Mouse (Mus musculus): ENCODE data around the gene 5730522E02Rik. TPM values are rescaled to one million over a fixed set of nuclear protein-coding genes. Genes with fewer than 3 reads are reported as not detected.

The 5730522E02Rik gene
- polyA plus RNA-seq, 1 experiment from 2014 or later = not detected

- Histone ChIP-seq H3K4me3 (ENCODE audit: inconsistent target) (no peak overlapping the region), H3K79me2 (ENCODE audit: inconsistent target) (no peaks in the 10 kb centered on the region), H3K27ac (no peak overlapping the region), H3K36me3 (ENCODE audit: inconsistent target) (no peaks in the 10 kb centered on the region)
- 66% methylated on average over 6 of the region's 6 CpGs for WGBS (ENCODE audit: missing documents)
Measured at GRCm38 (mm10) chr11:25747098-25747862, 463.3 kb downstream of the 5730522E02Rik start.

DNA sequence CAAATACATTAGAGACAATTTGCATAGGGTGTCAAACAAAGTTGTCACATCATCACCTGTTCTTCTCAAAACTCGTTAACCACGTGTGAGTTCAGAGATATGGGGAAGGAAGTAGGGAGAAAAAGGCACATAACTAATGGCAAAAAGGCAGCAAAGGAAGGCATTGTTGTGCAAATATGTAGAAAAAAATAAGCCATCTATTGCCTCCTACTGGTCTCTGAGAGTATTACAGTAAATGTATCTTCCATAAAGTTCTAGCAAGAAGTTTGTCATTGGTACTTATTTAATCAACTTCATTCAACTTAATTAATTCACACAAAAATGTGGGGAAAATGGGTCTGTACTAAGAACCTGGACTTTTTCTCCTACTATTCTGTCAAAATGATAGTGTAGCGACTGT lies 466.9 kb downstream of the 5730522E02Rik start:
- no peaks in the 10 kb centered on the region for H3K79me2 ChIP-seq (ENCODE audit: inconsistent target)
- WGBS (ENCODE audit: missing documents) = 54% methylated on average over 3 of the region's 3 CpGs
- H3K4me3 ChIP-seq (ENCODE audit: inconsistent target) = no peak overlapping the region
- no peaks in the 10 kb centered on the region for H3K36me3 ChIP-seq (ENCODE audit: inconsistent target)
- H3K27ac ChIP-seq = no peak overlapping the region

DNA sequence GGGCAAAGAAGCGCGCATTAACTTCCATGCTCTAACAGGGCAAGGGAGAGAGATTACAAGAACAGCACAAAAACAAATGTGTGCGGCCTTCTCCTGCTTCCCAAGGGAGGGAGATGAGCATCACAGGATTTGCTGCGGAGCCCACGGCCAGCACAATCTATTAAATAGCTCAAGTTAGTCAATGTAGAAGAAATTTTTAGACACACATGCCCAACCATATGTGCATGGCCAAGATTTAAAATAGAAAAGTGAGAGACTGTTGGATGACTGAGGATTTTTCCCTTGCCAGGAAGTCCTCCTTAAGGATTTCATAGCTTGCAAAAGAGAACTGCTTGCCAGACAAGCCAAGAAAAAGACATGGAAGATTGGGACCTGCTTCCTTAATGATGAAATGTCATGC lies 473.3 kb downstream of the 5730522E02Rik start:
- Histone ChIP-seq H3K36me3 (ENCODE audit: inconsistent target) (no peaks in the 10 kb centered on the region), H3K27ac (no peak overlapping the region), H3K4me3 (ENCODE audit: inconsistent target) (no peak overlapping the region), H3K79me2 (ENCODE audit: inconsistent target) (no peaks in the 10 kb centered on the region)
- WGBS (ENCODE audit: missing documents) = 90% methylated on average over 5 of the region's 5 CpGs

- H3K4me3 ChIP-seq (ENCODE audit: inconsistent target) = no peak overlapping the region
- WGBS (ENCODE audit: missing documents) = 100% methylated on average over 1 of the region's 1 CpGs
- H3K79me2 ChIP-seq (ENCODE audit: inconsistent target) = no peaks in the 10 kb centered on the region
- no peaks in the 10 kb centered on the region for H3K36me3 ChIP-seq (ENCODE audit: inconsistent target)
- no peak overlapping the region for H3K27ac ChIP-seq
Measured at GRCm38 (mm10) chr11:25729476-25729875, 481.1 kb downstream of the 5730522E02Rik start.

DNA sequence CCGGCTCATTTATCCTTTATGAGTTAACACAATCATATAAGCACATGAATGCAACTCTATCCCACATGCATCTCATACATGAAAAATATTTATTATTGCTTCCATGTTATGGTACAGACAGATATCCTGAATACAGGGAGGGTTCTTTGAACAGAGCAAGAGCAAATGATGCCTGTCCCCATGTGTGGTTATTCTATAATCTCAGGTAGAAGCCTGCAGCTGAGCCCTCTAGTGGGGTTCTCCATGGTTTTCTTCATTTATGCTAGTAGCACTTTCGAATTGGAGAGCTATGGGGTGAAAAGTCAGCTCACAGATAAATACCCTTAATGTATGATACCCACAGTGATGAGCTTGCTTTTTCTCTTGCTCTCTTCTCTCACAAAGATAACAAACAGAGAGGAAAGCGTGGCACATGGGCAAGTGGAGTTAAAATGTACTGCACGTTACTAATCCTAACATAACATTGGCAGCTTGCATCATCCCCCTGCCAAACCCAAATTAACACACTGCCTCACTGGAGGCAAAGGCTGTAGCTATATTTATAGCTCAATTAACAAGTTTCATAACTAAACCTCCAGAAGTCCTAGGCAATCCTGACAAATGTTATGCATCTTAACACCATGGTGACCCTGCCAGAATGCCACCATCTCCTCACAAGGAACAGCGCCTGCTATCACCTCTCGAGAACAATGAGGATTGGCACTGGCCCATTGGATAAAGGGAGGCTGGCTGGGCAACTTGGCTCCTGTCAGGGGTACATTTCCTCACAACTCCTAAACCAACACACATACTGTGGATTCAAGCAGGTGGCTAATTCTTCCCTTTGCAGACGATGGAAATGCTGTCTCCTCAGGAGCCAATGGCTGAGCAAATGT lies 494.9 kb downstream of the 5730522E02Rik start:
- 83% methylated on average over 7 of the region's 7 CpGs for WGBS (ENCODE audit: missing documents)
- Histone ChIP-seq H3K4me3 (ENCODE audit: inconsistent target) (no peak overlapping the region), H3K36me3 (ENCODE audit: inconsistent target) (no peaks in the 10 kb centered on the region), H3K27ac (no peak overlapping the region), H3K79me2 (ENCODE audit: inconsistent target) (no peaks in the 10 kb centered on the region)

GRCm38 (mm10) chr11:25710559-25710958 lies 500.0 kb downstream of the 5730522E02Rik start:
- no peaks in the 10 kb centered on the region for H3K36me3 ChIP-seq (ENCODE audit: inconsistent target)
- no peaks in the 10 kb centered on the region for H3K79me2 ChIP-seq (ENCODE audit: inconsistent target)
- WGBS (ENCODE audit: missing documents) = 80% methylated on average over 2 of the region's 2 CpGs
- no peak overlapping the region for H3K27ac ChIP-seq
- no peak overlapping the region for H3K4me3 ChIP-seq (ENCODE audit: inconsistent target)

DNA sequence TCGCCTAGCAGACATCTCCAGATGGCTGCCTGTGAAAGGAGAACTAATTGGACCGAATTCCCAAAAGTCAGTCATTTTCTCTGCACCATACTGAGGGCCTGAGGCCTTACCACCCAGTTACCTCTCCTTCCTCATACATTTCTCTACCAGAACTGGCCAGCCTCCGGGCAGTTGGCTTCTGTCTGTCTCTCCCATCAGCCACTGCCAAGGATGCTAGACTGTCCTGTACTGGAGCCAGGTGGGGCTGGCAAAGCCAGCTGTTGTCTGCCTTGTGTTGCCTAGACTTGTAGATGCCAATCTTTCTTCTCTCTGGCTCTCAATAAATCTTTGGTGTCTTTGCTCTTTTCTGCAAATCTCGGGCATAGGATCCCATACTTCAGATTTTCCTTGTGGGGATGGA lies 500.7 kb downstream of the 5730522E02Rik start:
- no peak overlapping the region for H3K27ac ChIP-seq
- 71% methylated on average over 4 of the region's 4 CpGs for whole genome bisulfite sequencing (ENCODE audit: missing documents)
- H3K79me2 ChIP-seq (ENCODE audit: inconsistent target) = no peaks in the 10 kb centered on the region
- H3K4me3 ChIP-seq (ENCODE audit: inconsistent target) = no peak overlapping the region
- no peaks in the 10 kb centered on the region for H3K36me3 ChIP-seq (ENCODE audit: inconsistent target)

DNA sequence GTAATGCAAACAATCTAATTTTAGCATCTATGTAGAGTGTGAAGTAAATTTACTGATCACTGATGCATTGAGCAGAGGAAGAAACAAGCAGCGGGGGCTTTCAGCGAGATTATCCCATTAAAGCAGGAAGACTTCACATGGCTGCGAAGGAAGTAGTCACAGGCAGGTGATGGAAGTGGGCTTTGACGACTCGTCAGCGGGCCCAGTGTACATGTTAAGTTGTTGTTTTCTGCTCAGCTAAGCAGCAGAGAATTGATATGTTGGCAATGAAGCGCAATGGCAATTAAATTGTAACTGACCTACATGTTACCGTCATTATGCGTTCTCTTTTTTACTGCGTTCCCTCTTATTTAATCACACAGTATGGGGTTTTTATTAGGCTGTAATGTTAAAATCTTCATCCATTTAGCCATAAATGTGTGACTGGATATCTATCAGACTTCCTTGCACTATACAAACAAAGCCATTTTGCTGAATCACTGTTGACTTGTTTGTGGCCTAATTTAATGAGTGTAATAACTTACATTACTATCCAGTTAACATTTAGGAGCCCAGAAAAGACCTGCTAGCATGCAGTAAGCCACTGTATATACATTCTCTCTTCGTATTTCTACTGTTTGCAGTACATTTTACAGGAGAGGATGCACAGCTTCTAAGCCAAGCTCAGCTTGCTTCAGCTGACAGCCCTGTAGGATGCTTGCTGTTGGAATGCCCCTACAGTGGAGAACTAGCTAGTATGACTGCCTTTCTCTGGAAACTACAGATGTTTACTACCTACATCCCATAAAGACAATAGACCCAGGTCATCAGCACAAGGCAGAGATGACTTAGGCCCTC lies 506.0 kb downstream of the 5730522E02Rik start:
- 85% methylated on average over 11 of the region's 11 CpGs for WGBS (ENCODE audit: missing documents)
- no peak overlapping the region for H3K4me3 ChIP-seq (ENCODE audit: inconsistent target)
- no peaks in the 10 kb centered on the region for H3K79me2 ChIP-seq (ENCODE audit: inconsistent target)
- H3K36me3 ChIP-seq (ENCODE audit: inconsistent target) = no peaks in the 10 kb centered on the region
- no peak overlapping the region for H3K27ac ChIP-seq

DNA sequence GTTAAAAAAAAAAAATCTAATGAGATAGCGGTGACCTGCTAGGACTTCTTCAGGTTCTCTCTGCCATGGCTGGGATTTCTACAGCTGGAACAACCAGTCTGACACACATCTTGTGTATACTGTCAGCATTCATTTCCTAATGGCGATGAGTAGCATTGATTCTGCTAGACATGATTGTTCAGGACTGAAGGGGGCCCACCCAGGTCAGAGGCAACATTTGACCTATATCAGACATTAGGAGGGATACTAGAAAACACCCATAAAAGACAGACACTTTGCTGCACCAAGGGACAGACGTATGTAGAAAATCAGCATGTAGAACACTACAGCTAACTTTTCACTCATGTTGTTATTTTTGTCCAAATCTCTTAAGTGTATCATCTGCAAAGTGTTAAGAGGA lies 507.8 kb downstream of the 5730522E02Rik start:
- Histone ChIP-seq H3K27ac (no peak overlapping the region), H3K79me2 (ENCODE audit: inconsistent target) (no peaks in the 10 kb centered on the region), H3K4me3 (ENCODE audit: inconsistent target) (no peak overlapping the region), H3K36me3 (ENCODE audit: inconsistent target) (no peaks in the 10 kb centered on the region)
- WGBS (ENCODE audit: missing documents) = 87% methylated on average over 3 of the region's 3 CpGs

DNA sequence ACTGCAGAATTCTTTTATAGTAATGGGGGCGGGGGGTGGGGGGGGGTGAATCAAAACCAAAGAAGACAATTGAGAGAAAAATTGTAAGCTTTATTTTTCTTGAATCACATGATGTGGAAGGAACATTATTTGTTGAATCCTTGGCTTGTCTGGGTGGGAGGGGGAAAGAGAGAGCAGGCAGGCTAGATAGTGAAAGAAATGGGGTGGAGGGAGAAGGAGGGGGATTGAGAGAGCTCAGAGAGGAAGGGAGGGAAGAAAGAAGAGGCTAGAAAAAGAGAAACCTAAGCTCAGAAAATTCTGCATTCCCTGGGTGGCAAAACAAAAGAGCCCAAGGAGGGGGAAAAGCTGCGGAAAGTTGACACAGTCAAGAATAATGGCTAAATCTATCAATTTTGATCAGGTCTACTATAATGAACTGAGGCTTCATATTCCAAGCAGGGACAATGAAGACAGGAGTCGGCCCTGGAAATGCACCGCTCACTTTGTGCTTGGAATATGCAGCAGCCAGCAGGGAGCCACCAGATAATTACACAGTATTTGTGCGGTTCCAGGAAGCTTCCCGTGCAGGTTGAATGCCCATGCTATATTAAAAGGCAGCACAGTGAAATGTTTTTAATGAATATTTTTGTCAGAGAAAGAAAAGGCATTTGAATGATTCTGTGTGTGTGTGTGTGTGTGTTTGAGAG lies 512.9 kb downstream of the 5730522E02Rik start:
- no peaks in the 10 kb centered on the region for H3K36me3 ChIP-seq (ENCODE audit: inconsistent target)
- no peak overlapping the region for H3K27ac ChIP-seq
- no peak overlapping the region for H3K4me3 ChIP-seq (ENCODE audit: inconsistent target)
- WGBS (ENCODE audit: missing documents) = 90% methylated on average over 6 of the region's 6 CpGs
- H3K79me2 ChIP-seq (ENCODE audit: inconsistent target) = no peaks in the 10 kb centered on the region

DNA sequence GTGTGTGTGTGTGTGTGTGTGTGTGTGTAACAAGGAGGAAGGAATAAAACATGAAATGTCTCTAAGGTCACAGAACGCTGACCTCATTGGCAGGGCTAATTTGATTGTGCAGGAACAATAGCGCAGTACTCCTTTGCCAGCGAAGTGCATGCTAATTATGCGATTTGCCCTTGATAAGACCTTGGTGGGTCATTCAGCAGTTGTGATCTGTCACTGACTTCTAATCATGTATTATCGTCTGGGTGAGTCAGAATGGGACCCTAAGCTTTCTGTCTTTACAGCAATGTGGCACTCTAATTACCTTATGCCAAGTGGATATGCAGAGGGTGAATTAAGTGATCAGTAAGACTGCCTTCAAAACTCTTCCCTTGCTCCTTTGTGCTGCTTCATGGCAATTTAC lies 514.4 kb downstream of the 5730522E02Rik start:
- Histone ChIP-seq H3K4me3 (ENCODE audit: inconsistent target) (no peak overlapping the region), H3K27ac (no peak overlapping the region), H3K36me3 (ENCODE audit: inconsistent target) (no peaks in the 10 kb centered on the region), H3K79me2 (ENCODE audit: inconsistent target) (no peaks in the 10 kb centered on the region)
- WGBS (ENCODE audit: missing documents) = 88% methylated on average over 5 of the region's 5 CpGs

DNA sequence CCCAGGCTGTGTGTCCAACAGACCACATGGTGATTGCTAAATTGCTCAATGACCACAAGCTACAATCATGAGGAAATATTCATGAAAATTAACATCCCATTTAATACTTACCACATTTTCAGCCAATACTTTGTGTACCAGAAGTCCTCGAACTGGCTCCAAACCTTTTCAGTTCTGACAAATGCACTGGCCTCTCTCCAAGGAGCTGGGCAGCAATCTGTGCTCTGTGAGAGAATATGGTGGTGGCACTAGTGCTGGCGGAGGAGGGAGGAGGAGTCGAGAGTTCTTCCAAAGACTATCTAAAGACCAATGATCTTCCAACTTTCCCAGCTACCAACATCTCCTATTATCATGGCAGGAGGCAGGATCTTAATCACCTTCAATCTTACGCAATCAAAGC lies 525.8 kb downstream of the 5730522E02Rik start:
- Histone ChIP-seq H3K4me3 (ENCODE audit: inconsistent target) (no peak overlapping the region), H3K79me2 (ENCODE audit: inconsistent target) (no peaks in the 10 kb centered on the region), H3K36me3 (ENCODE audit: inconsistent target) (no peaks in the 10 kb centered on the region), H3K27ac (no peak overlapping the region)
- WGBS (ENCODE audit: missing documents) = 85% methylated on average over 2 of the region's 4 CpGs

- Histone ChIP-seq H3K79me2 (ENCODE audit: inconsistent target) (no peaks in the 10 kb centered on the region), H3K36me3 (ENCODE audit: inconsistent target) (no peaks in the 10 kb centered on the region), H3K4me3 (ENCODE audit: inconsistent target) (no peak overlapping the region), H3K27ac (no peak overlapping the region)
- 100% methylated on average over 1 of the region's 1 CpGs for WGBS (ENCODE audit: missing documents)
Measured at GRCm38 (mm10) chr11:25679856-25680255, 530.7 kb downstream of the 5730522E02Rik start.

GRCm38 (mm10) chr11:25674194-25674593 lies 536.4 kb downstream of the 5730522E02Rik start:
- 88% methylated on average over 2 of the region's 3 CpGs for WGBS (ENCODE audit: missing documents)

More at GRCm38 (mm10) chr11:25674194-25674593, 536.4 kb downstream of the 5730522E02Rik start:
- H3K27ac ChIP-seq = no peak overlapping the region
- H3K79me2 ChIP-seq (ENCODE audit: inconsistent target) = no peaks in the 10 kb centered on the region
- no peak overlapping the region for H3K4me3 ChIP-seq (ENCODE audit: inconsistent target)
- H3K36me3 ChIP-seq (ENCODE audit: inconsistent target) = no peaks in the 10 kb centered on the region
